Mouse (Mus musculus) bone marrow macrophage, adult 2 months (primary cell): Measurements from ENCODE around the gene Vmn2r102. TPM values are rescaled to one million over a fixed set of nuclear protein-coding genes. Genes with fewer than 3 reads are reported as not detected.

Experiments used
- H3K27ac ChIP-seq: 2 replicates; pipeline ENCODE4 v1.5.1; 2012; ENCODE audit warnings: low read depth, low read length; ENCODE audit not compliant: insufficient read depth
- H3K4me1 ChIP-seq: 2 replicates; pipeline ENCODE4 v1.6.1; 2012; ENCODE audit warnings: low read length; ENCODE audit not compliant: control insufficient read depth, insufficient read depth
- H3K4me3 ChIP-seq: 2 replicates; pipeline ENCODE4 v1.5.1; 2012; ENCODE audit warnings: mild to moderate bottlenecking, low read length, moderate library complexity; ENCODE audit not compliant: insufficient read depth
- CTCF ChIP-seq: IDR thresholded peaks from 2 replicates; pipeline ENCODE4 v1.5.1; 2012; ENCODE audit warnings: low read depth, mild to moderate bottlenecking, low read length, moderate library complexity
- POLR2A ChIP-seq: IDR thresholded peaks from 2 replicates; pipeline ENCODE4 v1.6.1; 2012; ENCODE audit warnings: mild to moderate bottlenecking, low read depth, low read length, borderline replicate concordance
- polyA plus RNA-seq: library from polyadenylated mRNA; stranded (reverse); fragments of >200 nt; gene quantifications from 2 replicates; pipeline ENCODE4 v1.2.4, GENCODE M21; 2012; ENCODE audit not compliant: missing spikeins, insufficient read depth, insufficient read length

Vmn2r102 gene
- 0.08 TPM in 1 of 2 replicates, not detected in the other for polyA plus RNA-seq

GRCm38 (mm10) chr17:19660028-19660427 is at the start of gene Vmn2r102:
Vmn2r102 (plus strand) TSS chr17:19660328.
- Histone ChIP-seq H3K4me1 (no peaks in the 10 kb centered on the region), H3K27ac (no peak within 1 kb of the TSS), H3K4me3 (no peak within 1 kb of the TSS)
- TF ChIP-seq CTCF (no peak), POLR2A (no peak)

- Histone ChIP-seq H3K4me1 (no peaks in the 10 kb centered on the region), H3K27ac (no peak overlapping the region), H3K4me3 (no peak overlapping the region)
- TF ChIP-seq CTCF (no peak), POLR2A (no peak)
Observed at GRCm38 (mm10) chr17:19629328-19629727, 30.8 kb upstream of the Vmn2r102 start.

GRCm38 (mm10) chr17:19658447-19658846 is 1.7 kb upstream of the Vmn2r102 start:
- Histone ChIP-seq H3K27ac (no peak overlapping the region), H3K4me3 (no peak overlapping the region)
- TF ChIP-seq POLR2A = no peak

GRCm38 (mm10) chr17:19692062-19692461 is 31.9 kb downstream of the Vmn2r102 start:
- TF ChIP-seq CTCF = no peak
- TF ChIP-seq POLR2A = no peak
- Histone ChIP-seq H3K4me3 (no peak overlapping the region), H3K4me1 (no peaks in the 10 kb centered on the region), H3K27ac (no peak overlapping the region)

More at GRCm38 (mm10) chr17:19658447-19658846, 1.7 kb upstream of the Vmn2r102 start:
- H3K4me1 ChIP-seq = no peaks in the 10 kb centered on the region

Other genes starting within 250 kb of the Vmn2r102 start
- gene Vmn2r100, start 155.6 kb upstream of the Vmn2r102 start, polyA plus RNA-seq = not detected in 2 replicates
- gene Vmn2r101, start 83.1 kb upstream of the Vmn2r102 start, polyA plus RNA-seq = not detected in 2 replicates
- not detected in 2 replicates for gene Vmn2r103, start 113.0 kb downstream of the Vmn2r102 start, polyA plus RNA-seq